Mouse (Mus musculus): Measurements from ENCODE around the gene Vopp1.

- TF ChIP-seq GATA1 (IDR thresholded peaks at IDR 0.05; ENCODE audit: borderline replicate concordance, low read length) = no peak
- no peak for TF ChIP-seq FLI1 (IDR thresholded peaks at IDR 0.05; ENCODE audit: low read length)
Measured at GRCm38 (mm10) chr6:57742749-57743148, 82.2 kb downstream of the Vopp1 start.
